Mouse (Mus musculus): ENCODE data around the gene Tspo. TPM values are rescaled to one million over a fixed set of nuclear protein-coding genes. Genes with fewer than 3 reads are reported as not detected.

Tspo gene
- total and polyA plus RNA-seq, 3 experiments, result 66.5 to 80.0 TPM; not detected in 1

DNA sequence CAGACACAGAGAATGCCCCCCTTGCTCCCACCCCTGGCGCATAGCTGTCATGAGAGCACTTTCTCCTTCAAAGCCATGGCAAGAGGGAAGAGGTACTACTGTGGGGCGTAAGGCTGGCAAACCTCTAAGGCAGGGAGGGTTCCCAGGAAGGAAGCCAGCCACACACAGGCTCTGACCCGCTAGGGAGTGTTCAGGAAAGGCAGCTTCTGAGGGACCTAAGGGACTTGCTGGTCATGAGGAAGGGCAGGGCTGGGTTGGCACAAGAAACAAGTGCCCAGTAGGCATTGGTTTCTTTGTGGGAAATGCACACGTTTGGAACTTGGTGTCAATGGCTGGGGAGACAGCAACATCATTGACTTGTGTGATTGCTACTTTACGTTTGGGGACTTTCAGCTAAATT, 2.6 kb downstream of the Tspo start:
- peak overlapping the region; percentile 35; the same call in 1 of the 2 replicates for H3K27ac ChIP-seq (ENCODE audit: control insufficient read depth, low read depth, low read length)
- no peak for DNase-seq (ENCODE audit: low read depth, low spot score)
- no peak overlapping the region; the same call in 1 of the 2 replicates for H3K9ac ChIP-seq (ENCODE audit: control insufficient read depth, low read depth, low read length, poor library complexity, severe bottlenecking)
- H3K4me3 ChIP-seq (ENCODE audit: control insufficient read depth in 1 of 2, insufficient read depth in 1 of 2, low read depth in 2 of 2, low read length in 2 of 2), result no peak overlapping the region
- H3K9me3 ChIP-seq (replicated peaks; ENCODE audit: insufficient read depth, low read length), result no peaks in the 10 kb centered on the region
- H3K79me2 ChIP-seq (ENCODE audit: control insufficient read depth, insufficient read depth, low read length, poor library complexity), result peaks cover 2% of the 10 kb centered on the region; the same call in 1 of the 2 replicates
- no peak for TF ChIP-seq ETS1 (IDR thresholded peaks at IDR 0.05; ENCODE audit: low read depth, low read length)
- TF ChIP-seq MAZ (IDR thresholded peaks at IDR 0.05; ENCODE audit: low read depth, low read length), result no peak
- no peak for TF ChIP-seq ZMIZ1 (IDR thresholded peaks at IDR 0.05; ENCODE audit: low read depth, low read length)
- no peak for TF ChIP-seq MAX (IDR thresholded peaks at IDR 0.05; ENCODE audit: low read length)
- TF ChIP-seq USF2 (IDR thresholded peaks at IDR 0.05; ENCODE audit: borderline replicate concordance in 1 of 2, insufficient read depth in 1 of 2, low read depth in 1 of 2, low read length in 2 of 2), result no peak
- TF ChIP-seq UBTF (IDR thresholded peaks at IDR 0.05; ENCODE audit: borderline replicate concordance, insufficient read depth, low read depth, low read length), result no peak
- no peak for TF ChIP-seq POLR2A (IDR thresholded peaks at IDR 0.05; ENCODE audit: control insufficient read depth in 1 of 2, insufficient read depth in 1 of 2, low read depth in 1 of 2, low read length in 2 of 2, poor library complexity in 1 of 2)
- TF ChIP-seq GABPA (IDR thresholded peaks at IDR 0.05; ENCODE audit: low read depth, low read length), result no peak
- no peak for TF ChIP-seq TAL1 (IDR thresholded peaks at IDR 0.05; ENCODE audit: low read length)
- no peak for TF ChIP-seq MAFK (IDR thresholded peaks at IDR 0.05; ENCODE audit: borderline replicate concordance, low read depth, low read length)
- TF ChIP-seq SIN3A (IDR thresholded peaks at IDR 0.05; ENCODE audit: low read length), result no peak
- no peak for TF ChIP-seq ELF1 (IDR thresholded peaks at IDR 0.05; ENCODE audit: low read depth, low read length)
- TF ChIP-seq TCF12 (IDR thresholded peaks at IDR 0.05; ENCODE audit: low read depth, low read length), result no peak
- TF ChIP-seq RAD21 (IDR thresholded peaks at IDR 0.05; ENCODE audit: low read depth, low read length), result no peak
- TF ChIP-seq CHD2 (IDR thresholded peaks at IDR 0.05; ENCODE audit: low read length), result no peak
- TF ChIP-seq ZNF384 (IDR thresholded peaks at IDR 0.05; ENCODE audit: low read depth, low read length), result no peak
- TF ChIP-seq ZC3H11A (IDR thresholded peaks at IDR 0.05; ENCODE audit: low read depth, low read length), result no peak
- no peak for TF ChIP-seq MXI1 (IDR thresholded peaks at IDR 0.05; ENCODE audit: low read depth, low read length)
- no peak for TF ChIP-seq EP300 (IDR thresholded peaks at IDR 0.05; ENCODE audit: low read depth in 1 of 2, low read length in 2 of 2)
- TF ChIP-seq CTCF (IDR thresholded peaks at IDR 0.05 in 2 of 3, conservative IDR thresholded peaks at IDR 0.05 in 1 of 3; ENCODE audit: control insufficient read depth in 1 of 3, insufficient read depth in 1 of 3, low read depth in 2 of 3, low read length in 3 of 3, poor library complexity in 1 of 3, severe bottlenecking in 1 of 3), result no peak
- H3K4me1 ChIP-seq (ENCODE audit: control insufficient read depth in 1 of 2, insufficient read depth in 2 of 2, low read length in 2 of 2), result peaks cover 7 to 36% of the 10 kb centered on the region in 2 experiments
- H3K27me3 ChIP-seq (ENCODE audit: control insufficient read depth in 1 of 2, insufficient read depth in 2 of 2, low read length in 2 of 2), result no peaks in the 10 kb centered on the region
- peaks cover 0 to 11% of the 10 kb centered on the region in 2 experiments; a peak in 2 of 4 replicates for H3K36me3 ChIP-seq (ENCODE audit: control insufficient read depth in 1 of 2, insufficient read depth in 2 of 2, low read length in 2 of 2)

DNA sequence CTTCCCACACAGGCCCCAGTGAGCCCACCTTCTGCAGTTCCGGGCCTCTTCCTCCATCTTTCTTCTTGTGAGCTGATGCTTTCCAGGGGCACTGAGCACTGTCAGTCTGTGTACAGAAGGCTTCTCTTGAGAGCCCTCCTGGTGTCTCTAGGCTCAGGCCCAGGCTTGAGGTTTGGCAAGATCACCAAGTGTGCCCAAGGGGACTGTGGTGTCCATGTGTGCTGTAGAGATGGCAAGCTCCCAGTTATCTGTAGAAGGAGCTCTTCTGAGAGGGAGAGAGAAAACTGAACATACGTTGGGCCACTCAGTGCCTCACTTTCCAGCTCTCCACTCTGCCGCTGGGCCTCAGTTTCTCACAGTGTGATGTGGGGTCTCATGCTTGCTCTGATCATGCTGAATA, 4.3 kb downstream of the Tspo start:
- peaks cover 0 to 8% of the 10 kb centered on the region in 2 experiments; a peak in 2 of 4 replicates for H3K36me3 ChIP-seq (ENCODE audit: control insufficient read depth in 1 of 2, insufficient read depth in 2 of 2, low read length in 2 of 2)
- DNase-seq (ENCODE audit: low read depth, low spot score), result no peak
- TF ChIP-seq TAL1 (IDR thresholded peaks at IDR 0.05; ENCODE audit: low read length) (0 out of 2 replicates have a peak, but pooled peaks have one; percentile 2), POLR2AphosphoS5 (IDR thresholded peaks at IDR 0.05; ENCODE audit: borderline replicate concordance, low read depth, low read length) (no peak)
- peaks cover 2% of the 10 kb centered on the region; the same call in 1 of the 2 replicates for H3K79me2 ChIP-seq (ENCODE audit: control insufficient read depth, insufficient read depth, low read length, poor library complexity)
- no peak overlapping the region for H3K4me3 ChIP-seq (ENCODE audit: control insufficient read depth in 1 of 2, insufficient read depth in 1 of 2, low read depth in 2 of 2, low read length in 2 of 2)
- H3K27ac ChIP-seq (ENCODE audit: control insufficient read depth, low read depth, low read length), result no peak overlapping the region
- H3K4me1 ChIP-seq (ENCODE audit: control insufficient read depth in 1 of 2, insufficient read depth in 2 of 2, low read length in 2 of 2), result peaks cover 3 to 26% of the 10 kb centered on the region in 2 experiments; a peak in 3 of 4 replicates
- H3K27me3 ChIP-seq (ENCODE audit: control insufficient read depth in 1 of 2, insufficient read depth in 2 of 2, low read length in 2 of 2), result no peaks in the 10 kb centered on the region
- no peaks in the 10 kb centered on the region for H3K9me3 ChIP-seq (replicated peaks; ENCODE audit: insufficient read depth, low read length)
- H3K9ac ChIP-seq (ENCODE audit: control insufficient read depth, low read depth, low read length, poor library complexity, severe bottlenecking), result no peak overlapping the region

Data from MEL (cell line).